Mouse (Mus musculus): ENCODE results near the gene Gm20388.

- TF ChIP-seq MAFK (IDR thresholded peaks at IDR 0.05; ENCODE audit: insufficient read depth, low read depth, low read length) (no peak), ZNF384 (IDR thresholded peaks at IDR 0.05; ENCODE audit: low read depth, low read length) (no peak), ZC3H11A (IDR thresholded peaks at IDR 0.05; ENCODE audit: borderline replicate concordance, low read depth, low read length) (no peak), CHD2 (IDR thresholded peaks at IDR 0.05; ENCODE audit: low read depth, low read length) (no peak)
These were observed 108.7 kb downstream of the Gm20388 start for GRCm38 (mm10) chr8:120019297-120019696.
